Mouse (Mus musculus) forebrain, embryonic 12.5 days (tissue): ENCODE measurements at regions not wholly inside any gene's neighbourhood (a gene's known extent, or its start where the extent isn't known, plus 50 kb on each side); places are given as distances from the start of the nearest gene placed in this dataset.

Experiments used
- ATAC-seq: fragments of 200-750 bp; cut with Nextera tagmentation; 2 replicates; pipeline ENCODE4 v1.8.0; 2017; ENCODE audit warnings: moderate TSS enrichment; ENCODE audit not compliant: low FRiP score
- H3K27ac ChIP-seq: fragments of 300-500 bp; sonication (generic); 2 replicates; pipeline ENCODE4 v1.5.1; 2016; ENCODE audit warnings: mild to moderate bottlenecking
- H3K27me3 ChIP-seq: fragments of 300-500 bp; sonication (generic); 2 replicates; pipeline ENCODE4 v1.6.1; 2016; ENCODE audit warnings: mild to moderate bottlenecking
- H3K36me3 ChIP-seq: fragments of 300-500 bp; sonication (generic); replicated peaks from 2 replicates; pipeline ENCODE4 v1.6.1; 2016; ENCODE audit warnings: mild to moderate bottlenecking
- H3K4me1 ChIP-seq: fragments of 300-500 bp; sonication (generic); 2 replicates; pipeline ENCODE4 v1.6.1; 2016
- H3K4me2 ChIP-seq: fragments of 300-500 bp; sonication (generic); 2 replicates; pipeline ENCODE4 v1.6.1; 2016; ENCODE audit warnings: mild to moderate bottlenecking, moderate library complexity
- H3K4me3 ChIP-seq: fragments of 300-500 bp; sonication (generic); replicated peaks from 2 replicates; pipeline ENCODE4 v1.5.1; 2016; ENCODE audit warnings: mild to moderate bottlenecking
- H3K9ac ChIP-seq: fragments of 300-500 bp; sonication (generic); 2 replicates; pipeline ENCODE4 v1.6.1; 2016; ENCODE audit warnings: mild to moderate bottlenecking
- H3K9me3 ChIP-seq: fragments of 300-500 bp; sonication (generic); 2 replicates; pipeline ENCODE4 v1.6.1; 2016
- WGBS: fragments of 180-500 bp; shearing (Covaris S2); methylation state at CpG from one replicate; pipeline ENCODE4 v1.1.7; 2016; 5-methylcytosine and 5-hydroxymethylcytosine counted together

DNA sequence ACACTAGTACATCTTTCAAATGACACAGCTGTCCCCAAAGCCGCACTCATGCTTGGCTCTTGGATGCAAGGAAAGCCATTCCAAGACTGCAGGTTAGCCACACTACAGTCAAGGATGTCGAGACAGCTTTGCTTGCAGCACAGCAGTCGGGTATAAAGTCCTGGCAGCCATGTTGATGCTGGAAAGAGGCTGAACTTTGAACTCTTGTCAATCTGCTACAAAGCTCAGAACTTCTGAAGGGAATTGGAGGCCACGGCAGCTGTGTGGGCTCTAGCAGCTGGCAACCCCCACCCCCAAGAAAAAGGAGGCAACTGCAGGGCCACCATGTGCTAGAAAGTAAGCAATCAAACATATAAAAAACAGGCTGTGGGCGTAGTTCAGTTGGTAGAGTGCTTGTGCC, 90.0 kb upstream of the Zcchc2 start:
- Histone ChIP-seq H3K9ac (no peak overlapping the region), H3K9me3 (no peaks in the 10 kb centered on the region), H3K27me3 (no peaks in the 10 kb centered on the region), H3K36me3 (no peaks in the 10 kb centered on the region), H3K4me1 (no peaks in the 10 kb centered on the region), H3K27ac (no peak overlapping the region), H3K4me2 (no peak overlapping the region), H3K4me3 (no peak overlapping the region)
- WGBS = 81% methylated on average over 5 of the region's 5 CpGs
- no peak for ATAC-seq

DNA sequence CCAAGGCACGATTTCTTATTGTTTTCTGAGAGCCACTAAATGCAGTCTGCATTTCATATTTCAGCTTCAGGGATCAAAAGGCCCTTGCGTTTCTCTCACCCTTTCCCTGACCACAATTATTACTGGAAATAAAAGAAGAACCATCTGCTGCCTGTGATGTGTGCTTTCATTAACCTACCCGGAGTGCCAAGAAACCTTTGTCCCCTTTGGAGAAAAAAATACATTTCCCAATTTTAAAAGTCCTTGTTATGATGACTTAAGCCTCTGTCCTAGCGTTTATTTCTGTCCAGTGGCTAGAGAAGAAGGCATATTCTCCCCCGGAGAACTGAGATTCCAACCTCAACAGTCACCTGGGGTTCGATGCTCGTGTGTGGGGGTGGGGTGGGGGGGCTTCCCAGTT, 89.3 kb upstream of the Zcchc2 start:
- Histone ChIP-seq H3K27me3 (no peaks in the 10 kb centered on the region), H3K27ac (no peak overlapping the region), H3K4me1 (no peaks in the 10 kb centered on the region), H3K4me3 (no peak overlapping the region), H3K9ac (no peak overlapping the region), H3K9me3 (no peaks in the 10 kb centered on the region), H3K36me3 (no peaks in the 10 kb centered on the region), H3K4me2 (no peak overlapping the region)
- ATAC-seq = no peak
- 71% methylated on average over 7 of the region's 7 CpGs for WGBS

- no peak overlapping the region for H3K27ac ChIP-seq
- 0 out of 2 replicates have a peak, but pooled peaks cover 6% of the 10 kb centered on the region for H3K4me1 ChIP-seq
- H3K4me2 ChIP-seq = no peak overlapping the region
- no peak overlapping the region for H3K4me3 ChIP-seq
- H3K9me3 ChIP-seq = no peaks in the 10 kb centered on the region
- no peaks in the 10 kb centered on the region for H3K36me3 ChIP-seq
- ATAC-seq = no peak
- no peak overlapping the region for H3K9ac ChIP-seq
- no peaks in the 10 kb centered on the region for H3K27me3 ChIP-seq
- WGBS = 72% methylated on average over 8 of the region's 8 CpGs
Measured at GRCm38 (mm10) chr1:105903286-105904115, 86.7 kb upstream of the Zcchc2 start.

DNA sequence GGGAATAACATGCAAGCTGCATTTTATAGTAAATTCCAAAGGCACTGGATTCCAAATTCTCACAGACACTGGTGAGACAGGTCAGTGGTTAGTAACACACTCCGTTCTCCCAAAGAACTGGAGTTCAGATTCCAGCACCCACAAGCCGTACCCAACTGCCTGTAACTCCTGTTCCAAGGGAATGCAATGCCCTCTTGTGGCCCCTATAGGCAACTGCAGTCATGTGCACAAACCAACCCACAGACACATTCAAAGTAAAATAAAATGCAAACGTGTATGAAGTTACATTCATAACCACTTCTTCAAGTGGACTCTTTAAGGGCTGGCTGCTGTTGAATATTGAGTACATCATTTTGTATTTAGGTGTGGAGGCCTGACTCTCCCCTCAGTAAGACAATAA, 85.5 kb upstream of the Zcchc2 start:
- WGBS = 89% methylated on average over 3 of the region's 3 CpGs
- H3K27me3 ChIP-seq = no peaks in the 10 kb centered on the region
- no peak overlapping the region for H3K4me3 ChIP-seq
- H3K36me3 ChIP-seq = no peaks in the 10 kb centered on the region
- H3K9me3 ChIP-seq = no peaks in the 10 kb centered on the region
- no peak overlapping the region for H3K27ac ChIP-seq
- H3K4me2 ChIP-seq = no peak overlapping the region
- H3K9ac ChIP-seq = no peak overlapping the region
- 0 out of 2 replicates have a peak, but pooled peaks cover 7% of the 10 kb centered on the region for H3K4me1 ChIP-seq
- no peak for ATAC-seq

DNA sequence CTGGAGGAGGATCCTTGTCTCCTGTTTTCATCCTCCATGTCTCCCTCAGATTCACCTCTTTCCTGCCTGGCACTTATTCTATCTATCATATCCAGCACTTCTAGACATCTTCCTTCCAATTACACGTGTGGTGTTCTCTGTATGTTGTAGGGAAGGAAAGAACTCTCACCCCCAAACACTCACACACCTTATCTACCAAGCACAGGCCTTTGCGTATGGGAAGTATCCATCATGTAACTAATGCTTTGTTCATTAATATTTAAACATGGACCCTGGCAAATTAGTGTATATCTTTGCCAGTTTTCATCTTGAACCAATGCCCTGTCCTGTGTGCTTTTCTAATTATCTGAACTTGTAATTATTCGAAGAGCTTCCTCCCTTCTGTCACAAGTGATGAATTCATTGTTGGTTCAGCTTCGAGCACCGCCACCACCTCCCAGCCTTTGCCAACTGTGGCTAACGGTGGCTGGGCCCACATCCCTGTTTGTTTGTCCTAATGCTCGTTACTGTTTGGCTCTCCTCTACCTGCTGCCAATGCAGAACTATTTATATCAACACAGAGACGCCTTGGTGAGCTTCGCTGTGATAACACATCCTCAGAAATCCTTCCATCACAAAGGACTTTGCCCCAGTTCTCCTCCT, 84.3 kb upstream of the Zcchc2 start:
- ATAC-seq = no peak

DNA sequence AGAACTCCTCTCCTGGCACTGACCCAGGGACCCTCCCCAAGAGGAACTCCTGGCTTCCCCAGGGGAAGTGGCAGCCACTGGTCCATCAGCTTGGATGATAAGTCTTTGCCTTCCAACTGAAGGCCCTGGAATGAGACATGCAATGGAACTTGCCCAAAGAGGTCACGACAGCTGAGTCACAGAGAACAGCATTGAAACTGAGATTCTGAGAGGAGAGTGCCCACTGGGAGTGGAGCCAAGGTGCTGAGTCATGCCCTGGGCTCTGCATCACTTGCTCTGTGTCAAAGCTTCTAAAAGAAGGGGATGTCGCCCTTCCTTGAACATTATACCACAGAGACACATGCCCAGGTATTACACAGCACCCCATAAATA, 83.8 kb upstream of the Zcchc2 start:
- Histone ChIP-seq H3K27me3 (no peaks in the 10 kb centered on the region), H3K4me2 (no peak overlapping the region), H3K9ac (no peak overlapping the region), H3K27ac (no peak overlapping the region), H3K4me1 (0 out of 2 replicates have a peak, but pooled peaks cover 7% of the 10 kb centered on the region), H3K9me3 (no peaks in the 10 kb centered on the region), H3K4me3 (no peak overlapping the region), H3K36me3 (no peaks in the 10 kb centered on the region)
- WGBS = 90% methylated on average over 2 of the region's 2 CpGs
- no peak; the same call in 1 of the 2 replicates for ATAC-seq

More for the DNA sequence above, 84.3 kb upstream of the Zcchc2 start:
- H3K9ac ChIP-seq = no peak overlapping the region
- no peak overlapping the region for H3K4me2 ChIP-seq
- no peaks in the 10 kb centered on the region for H3K27me3 ChIP-seq
- no peak overlapping the region for H3K4me3 ChIP-seq
- WGBS = 65% methylated on average over 9 of the region's 9 CpGs
- 0 out of 2 replicates have a peak, but pooled peaks cover 7% of the 10 kb centered on the region for H3K4me1 ChIP-seq
- H3K27ac ChIP-seq = no peak overlapping the region
- no peaks in the 10 kb centered on the region for H3K9me3 ChIP-seq
- H3K36me3 ChIP-seq = no peaks in the 10 kb centered on the region

DNA sequence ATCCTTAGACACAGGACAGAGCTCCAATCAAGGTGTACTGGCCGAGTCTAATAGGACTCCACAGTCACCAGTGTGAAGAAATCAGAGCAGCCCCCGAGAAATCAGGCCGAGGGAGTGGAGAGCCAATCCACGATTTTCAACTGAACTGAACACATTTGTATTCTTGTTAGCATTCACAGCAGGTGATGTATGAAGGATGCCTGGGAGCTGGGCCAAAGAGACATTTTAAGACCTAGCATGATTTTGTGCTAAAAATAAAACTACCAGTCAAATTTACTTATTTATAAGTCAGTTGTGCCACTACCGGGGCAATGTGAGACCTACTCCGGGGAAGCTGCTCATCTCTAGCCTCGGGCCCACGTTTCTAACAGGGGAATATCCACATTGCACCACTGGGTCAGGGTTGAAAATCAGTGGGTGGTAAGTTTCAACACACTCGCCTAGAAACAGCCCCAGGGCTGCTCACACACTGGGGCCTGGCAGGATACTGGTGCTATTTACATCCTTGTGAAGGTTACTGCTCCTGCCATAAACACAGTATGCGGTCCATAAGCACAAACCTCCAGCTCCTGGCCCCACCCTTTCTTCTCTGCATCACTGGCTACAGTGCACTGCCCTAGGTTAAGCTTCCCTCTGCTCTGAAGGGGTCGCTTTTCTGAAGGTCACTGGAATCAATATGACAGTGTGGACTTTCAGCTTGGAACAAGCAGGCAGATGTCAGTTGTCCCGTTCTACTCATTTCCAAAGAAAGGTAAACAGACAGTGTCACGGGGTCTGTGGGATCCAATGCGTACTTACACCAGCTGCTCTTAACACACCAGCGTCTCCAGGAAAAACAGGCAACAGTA, 82.0 kb upstream of the Zcchc2 start:
- WGBS = 61% methylated on average over 15 of the region's 15 CpGs
- H3K4me3 ChIP-seq = no peak overlapping the region
- H3K4me2 ChIP-seq = no peak overlapping the region
- no peak overlapping the region for H3K27ac ChIP-seq
- no peaks in the 10 kb centered on the region for H3K27me3 ChIP-seq
- 0 out of 2 replicates have a peak, but pooled peaks cover 7% of the 10 kb centered on the region for H3K4me1 ChIP-seq
- no peaks in the 10 kb centered on the region for H3K9me3 ChIP-seq
- ATAC-seq = 0 out of 2 replicates have a peak, but pooled peaks have one; percentile 36
- no peaks in the 10 kb centered on the region for H3K36me3 ChIP-seq
- H3K9ac ChIP-seq = no peak overlapping the region

DNA sequence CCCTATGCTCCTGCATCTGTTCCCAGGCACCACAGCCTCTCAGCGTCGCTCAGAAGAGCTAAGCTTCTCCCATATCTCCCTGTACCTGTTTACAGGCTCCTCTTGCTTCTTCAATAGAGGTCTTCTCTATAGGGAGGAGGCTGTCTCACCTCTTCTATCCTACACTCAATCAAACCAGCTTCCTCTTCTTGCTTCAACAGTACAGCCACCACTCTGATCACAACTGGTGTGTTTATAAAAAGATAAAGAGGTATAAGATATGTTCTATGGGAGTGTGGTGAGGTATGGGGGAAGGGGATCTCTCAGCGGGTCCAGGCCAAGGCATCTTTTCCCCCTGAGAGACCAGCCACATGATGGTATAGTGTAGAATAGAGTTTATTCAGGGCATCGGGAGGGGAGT, 81.1 kb upstream of the Zcchc2 start:
- no peak overlapping the region for H3K9ac ChIP-seq
- H3K4me1 ChIP-seq = 0 out of 2 replicates have a peak, but pooled peaks cover 7% of the 10 kb centered on the region
- no peak for ATAC-seq
- H3K36me3 ChIP-seq = no peaks in the 10 kb centered on the region
- H3K4me2 ChIP-seq = no peak overlapping the region
- H3K27me3 ChIP-seq = no peaks in the 10 kb centered on the region
- H3K27ac ChIP-seq = no peak overlapping the region
- H3K4me3 ChIP-seq = no peak overlapping the region
- H3K9me3 ChIP-seq = no peaks in the 10 kb centered on the region
- 82% methylated on average over 4 of the region's 4 CpGs for WGBS

DNA sequence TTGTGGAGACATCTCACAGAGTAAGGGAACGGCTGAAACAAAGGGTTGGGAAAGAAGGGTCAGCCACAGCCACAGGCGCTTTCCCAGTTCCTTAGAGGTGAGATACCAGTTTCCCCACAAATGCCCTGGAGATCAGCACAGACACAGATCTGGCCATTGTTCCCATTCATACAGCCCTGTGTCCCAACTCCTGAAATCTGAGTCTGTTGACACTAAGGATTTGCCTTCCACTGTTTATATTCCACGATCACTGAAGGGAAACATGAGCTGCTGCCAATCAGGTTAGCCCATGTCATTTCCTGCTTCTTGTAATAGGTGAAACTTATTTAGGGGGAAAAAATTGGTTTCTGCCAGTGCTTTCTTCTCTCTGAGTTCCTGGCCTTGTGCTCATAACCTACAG, 78.5 kb upstream of the Zcchc2 start:
- ATAC-seq = no peak
- WGBS = 23% methylated on average over 3 of the region's 3 CpGs

GRCm38 (mm10) chr1:105921842-105922241, 68.4 kb upstream of the Zcchc2 start:
- Histone ChIP-seq H3K36me3 (no peaks in the 10 kb centered on the region), H3K4me1 (no peaks in the 10 kb centered on the region), H3K4me3 (no peak overlapping the region), H3K27me3 (no peaks in the 10 kb centered on the region), H3K9ac (no peak overlapping the region), H3K27ac (no peak overlapping the region), H3K9me3 (no peaks in the 10 kb centered on the region), H3K4me2 (no peak overlapping the region)
- 91% methylated on average over 4 of the region's 4 CpGs for whole genome bisulfite sequencing
- no peak for ATAC-seq

More for the DNA sequence above, 78.5 kb upstream of the Zcchc2 start:
- no peaks in the 10 kb centered on the region for H3K9me3 ChIP-seq
- H3K9ac ChIP-seq = no peak overlapping the region
- H3K4me3 ChIP-seq = no peak overlapping the region
- H3K4me1 ChIP-seq = 0 out of 2 replicates have a peak, but pooled peaks cover 7% of the 10 kb centered on the region
- H3K27ac ChIP-seq = no peak overlapping the region
- H3K36me3 ChIP-seq = no peaks in the 10 kb centered on the region
- no peak overlapping the region for H3K4me2 ChIP-seq
- H3K27me3 ChIP-seq = no peaks in the 10 kb centered on the region

DNA sequence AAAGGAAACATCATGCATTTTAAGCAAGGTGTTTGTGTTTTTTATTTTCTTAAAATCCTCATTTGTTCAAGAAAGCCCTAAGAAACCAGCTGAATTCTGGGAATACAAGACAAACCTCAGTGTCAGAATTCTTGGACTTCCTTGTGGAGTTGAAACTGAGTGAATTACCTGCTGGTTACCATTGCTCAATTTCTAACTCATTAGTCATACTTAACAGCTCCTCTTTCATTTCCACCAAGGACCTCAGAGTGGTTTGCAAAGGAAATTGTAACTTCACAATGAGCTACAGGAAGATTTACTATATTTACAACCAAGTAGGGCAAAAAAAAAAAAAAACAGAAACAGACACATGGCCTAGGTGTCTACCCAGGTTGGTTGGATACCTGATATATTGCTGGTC, 67.6 kb upstream of the Zcchc2 start:
- no peaks in the 10 kb centered on the region for H3K27me3 ChIP-seq
- H3K9me3 ChIP-seq = no peaks in the 10 kb centered on the region
- no peaks in the 10 kb centered on the region for H3K36me3 ChIP-seq
- no peak overlapping the region for H3K9ac ChIP-seq
- H3K4me3 ChIP-seq = no peak overlapping the region
- ATAC-seq = no peak
- no peak overlapping the region for H3K27ac ChIP-seq
- H3K4me2 ChIP-seq = no peak overlapping the region
- no peaks in the 10 kb centered on the region for H3K4me1 ChIP-seq

DNA sequence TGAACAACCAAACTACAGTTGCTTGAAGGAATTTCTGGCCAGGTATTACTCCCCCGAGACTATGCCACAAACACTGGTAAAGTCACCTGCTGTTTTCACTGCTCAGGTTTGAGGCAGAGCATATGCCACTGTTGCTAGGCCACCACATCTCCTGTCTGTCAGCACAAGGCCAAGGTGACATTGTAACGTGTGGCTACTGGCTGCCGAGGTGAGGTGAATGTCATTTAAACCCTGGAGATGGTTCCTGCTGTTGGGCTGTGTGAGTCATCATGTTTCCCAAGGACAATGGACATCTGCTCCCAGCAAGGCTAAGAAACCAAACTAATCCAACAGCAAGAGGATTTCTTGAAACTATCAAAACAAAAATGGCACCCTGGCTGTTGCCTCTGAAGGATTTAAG, 67.2 kb upstream of the Zcchc2 start:
- no peaks in the 10 kb centered on the region for H3K4me1 ChIP-seq
- H3K27me3 ChIP-seq = no peaks in the 10 kb centered on the region
- H3K36me3 ChIP-seq = no peaks in the 10 kb centered on the region
- no peaks in the 10 kb centered on the region for H3K9me3 ChIP-seq
- no peak overlapping the region for H3K9ac ChIP-seq
- no peak overlapping the region for H3K4me3 ChIP-seq
- no peak overlapping the region for H3K4me2 ChIP-seq
- no peak overlapping the region for H3K27ac ChIP-seq
- WGBS = 83% methylated on average over 3 of the region's 3 CpGs
- no peak for ATAC-seq
